Mouse (Mus musculus) cerebral cortex, adult 2 months (tissue): ENCODE data around the gene Nrxn3.

Source experiments
- WGBS: fragments of 180-500 bp; shearing (Covaris S2); methylation state at CpG from one replicate; pipeline ENCODE4 v1.1.7; 2018; 5-methylcytosine and 5-hydroxymethylcytosine counted together

Gene Nrxn3

DNA sequence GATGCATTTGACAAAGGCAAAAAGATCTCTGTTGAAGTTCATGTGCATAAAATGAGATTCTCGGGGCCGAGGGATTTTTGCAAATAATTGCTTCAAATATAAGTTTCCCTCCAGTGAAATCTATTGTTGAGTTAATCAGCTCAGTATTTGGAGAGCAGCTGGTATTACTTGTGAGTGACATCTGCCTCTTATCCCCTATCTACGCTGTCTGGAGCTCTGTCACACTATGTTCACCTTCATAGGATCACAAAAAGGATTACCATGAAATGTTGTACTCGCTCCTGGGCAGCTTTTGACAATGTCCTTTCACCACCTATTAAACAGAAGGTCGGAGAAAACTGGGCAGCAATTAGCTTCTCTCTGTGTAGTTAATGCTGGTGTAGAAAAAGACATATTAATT lies 1259.8 kb downstream of the Nrxn3 start:
- WGBS, result 82% methylated on average over 5 of the region's 5 CpGs

DNA sequence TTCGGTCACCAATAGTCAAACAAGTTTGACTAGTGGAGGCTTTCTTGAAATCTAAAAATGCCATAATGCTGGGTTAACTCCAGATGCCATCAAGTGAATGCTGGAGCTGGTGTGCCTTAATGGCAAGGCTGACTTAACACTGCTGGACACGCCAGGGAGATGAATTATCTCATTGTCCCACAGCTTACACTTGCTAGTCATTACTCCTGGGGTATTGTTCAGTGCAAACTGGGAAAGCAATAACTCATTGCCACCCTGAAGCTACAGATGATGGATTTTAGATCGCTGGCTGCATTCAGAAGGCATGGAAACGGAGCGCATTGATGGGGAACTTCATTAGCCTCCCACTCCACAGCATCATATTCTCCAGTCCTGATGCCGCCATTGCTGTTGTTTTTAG lies 1263.5 kb downstream of the Nrxn3 start:
- WGBS, result 82% methylated on average over 6 of the region's 6 CpGs

DNA sequence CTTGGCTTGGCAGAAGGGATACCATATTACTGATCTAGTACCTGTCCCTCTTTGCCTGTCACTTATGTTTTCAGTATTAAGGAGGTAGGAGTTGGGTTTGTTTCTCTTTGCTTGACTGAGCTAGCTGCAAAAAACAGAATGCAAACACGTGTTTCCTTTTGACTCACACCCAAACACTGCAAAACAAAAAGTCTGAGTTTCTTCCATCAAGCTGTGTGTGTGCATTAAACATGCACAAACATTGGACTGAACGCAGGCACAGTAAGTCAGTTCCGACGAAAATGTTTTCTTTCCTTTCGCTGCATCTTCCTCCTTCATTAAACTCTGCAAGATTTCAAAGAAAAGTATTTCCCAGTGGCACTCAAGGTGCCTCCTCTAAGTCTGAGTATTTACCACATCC lies 1270.6 kb downstream of the Nrxn3 start:
- WGBS, result 48% methylated on average over 5 of the region's 5 CpGs

DNA sequence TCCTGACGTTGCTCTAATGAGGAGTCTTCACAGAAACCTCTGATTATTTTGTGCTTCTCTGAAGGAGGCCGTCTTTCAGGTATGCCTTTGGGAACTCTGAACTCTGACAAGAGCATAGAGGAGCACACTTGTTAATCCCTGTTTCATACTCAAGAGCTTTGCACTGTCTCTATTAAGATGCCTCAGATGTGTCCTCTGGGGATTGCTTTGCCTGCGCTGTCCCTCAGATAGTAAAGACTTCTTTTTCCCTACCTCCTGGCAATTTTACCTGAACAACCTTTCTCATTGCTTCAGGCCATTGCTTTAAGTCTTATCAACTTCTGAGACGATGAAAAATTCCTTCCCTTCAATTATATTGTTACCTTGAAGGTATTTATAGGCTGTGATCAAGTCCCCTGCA lies 1272.7 kb downstream of the Nrxn3 start:
- 86% methylated on average over 4 of the region's 4 CpGs for WGBS

DNA sequence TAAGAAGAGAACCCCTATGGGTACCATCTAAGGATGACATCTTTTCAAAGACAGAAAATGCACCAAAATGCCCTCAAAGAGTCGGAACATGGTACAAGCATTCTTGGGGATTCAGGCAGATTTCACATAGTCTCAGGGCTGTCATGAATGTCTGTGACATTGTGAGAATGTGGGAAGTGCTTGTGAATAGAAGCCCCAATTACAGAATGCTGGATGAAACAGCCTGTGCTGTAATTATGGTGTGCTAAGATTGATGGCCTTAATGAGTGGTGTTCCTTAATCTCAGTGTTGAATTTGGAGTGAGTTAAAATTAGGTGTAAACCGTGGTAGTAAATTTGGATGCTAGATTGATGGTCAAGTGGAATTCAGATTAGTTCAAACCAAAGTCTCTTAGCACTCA lies 1287.6 kb downstream of the Nrxn3 start:
- WGBS, result 56% methylated on average over 2 of the region's 2 CpGs

DNA sequence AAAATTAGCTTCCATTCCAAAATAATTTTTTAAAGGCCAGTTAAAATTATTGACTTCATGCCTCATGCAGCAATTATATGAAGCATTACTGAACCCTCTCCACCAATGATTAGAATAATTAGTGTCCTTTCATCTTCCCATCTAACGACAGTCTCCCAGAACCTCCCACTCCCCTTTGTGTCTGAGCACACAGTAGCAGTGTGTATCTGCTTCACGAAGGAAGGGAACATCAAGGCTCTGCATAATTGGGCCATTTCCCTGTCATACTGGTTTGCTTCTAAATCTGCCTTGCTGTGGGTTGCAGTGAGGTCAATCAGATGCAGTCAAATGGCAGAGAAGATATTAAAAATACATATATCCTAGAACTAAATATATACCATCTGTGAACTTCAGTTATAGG lies 1291.3 kb downstream of the Nrxn3 start:
- 42% methylated on average over 2 of the region's 2 CpGs for WGBS

DNA sequence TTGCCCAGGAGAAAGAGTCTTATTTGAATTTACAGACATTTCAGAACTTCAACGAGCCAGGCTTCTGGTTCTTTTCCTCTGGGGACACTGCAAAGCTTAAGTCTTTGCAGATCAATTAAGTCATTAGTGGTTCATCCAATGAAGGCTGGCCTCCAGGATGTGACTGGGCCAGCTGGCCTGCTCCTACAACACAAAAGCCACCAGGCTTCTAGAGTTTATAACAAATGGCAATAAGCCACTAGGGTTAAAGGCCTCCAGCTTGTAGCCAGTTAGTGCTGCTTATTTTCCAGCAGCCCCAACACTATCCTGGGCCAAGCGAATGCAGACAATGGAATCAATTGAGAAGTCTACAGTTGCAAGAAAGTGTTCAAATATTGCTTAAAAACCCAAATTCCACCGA lies 1304.3 kb downstream of the Nrxn3 start:
- 51% methylated on average over 3 of the region's 3 CpGs for WGBS

DNA sequence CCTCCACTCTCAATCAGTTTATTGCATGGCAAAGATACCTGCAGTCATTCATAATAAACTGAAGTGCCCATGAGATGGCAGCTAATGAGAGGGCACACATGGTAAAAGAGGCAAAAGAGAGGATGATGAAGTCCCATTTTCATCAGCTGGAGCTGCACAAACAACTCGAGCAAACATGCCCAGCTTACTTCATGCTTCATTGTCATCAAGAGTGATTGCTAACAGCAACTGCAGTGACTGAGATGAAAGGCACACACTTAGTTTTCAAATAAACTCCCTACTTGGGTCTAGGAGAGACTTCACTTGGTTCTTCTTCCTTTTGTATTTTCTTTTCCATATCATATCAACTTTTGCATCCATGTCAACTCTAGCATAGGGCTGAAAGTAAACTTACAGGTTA lies 1318.4 kb downstream of the Nrxn3 start:
- WGBS, result 78% methylated on average over 1 of the region's 1 CpGs

DNA sequence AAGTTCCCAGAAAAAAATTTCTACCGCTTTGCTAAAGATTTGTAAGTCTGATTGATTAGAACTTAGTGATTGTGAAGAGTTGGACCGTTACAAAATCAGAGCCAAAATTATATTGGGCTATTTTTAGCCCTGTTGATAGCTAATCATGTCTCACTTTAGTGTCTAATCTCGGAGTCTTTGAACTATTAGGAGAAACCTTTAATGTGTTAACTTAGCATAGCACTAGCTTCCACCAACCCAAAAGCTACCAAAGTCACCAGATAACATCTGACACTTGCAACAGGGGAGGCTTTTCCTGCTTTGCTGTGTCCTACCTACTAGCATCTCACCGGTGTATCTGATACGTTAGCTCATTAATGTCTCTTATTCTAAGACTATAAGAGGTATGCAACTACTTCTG lies 1333.6 kb downstream of the Nrxn3 start:
- 89% methylated on average over 5 of the region's 5 CpGs for WGBS

DNA sequence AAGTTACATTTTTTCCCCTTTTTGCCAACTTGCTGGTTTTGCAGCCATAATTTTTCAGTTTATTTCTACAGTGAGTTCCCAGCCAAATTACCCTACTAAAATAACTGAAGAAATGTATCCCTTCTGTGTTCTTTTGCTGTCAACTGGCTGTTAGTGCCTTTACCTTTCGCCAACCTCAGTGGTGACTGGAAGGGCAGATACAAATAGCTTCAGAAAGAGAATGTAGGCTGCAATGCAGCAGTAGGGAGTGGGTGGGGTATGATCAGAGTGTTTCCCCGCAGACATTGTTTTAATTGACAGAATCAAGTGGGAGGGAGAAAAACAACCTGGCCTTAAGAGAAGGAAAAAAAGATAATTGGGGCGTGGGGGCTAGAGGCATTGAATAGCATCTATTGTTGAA lies 1337.1 kb downstream of the Nrxn3 start:
- WGBS, result 57% methylated on average over 3 of the region's 3 CpGs

DNA sequence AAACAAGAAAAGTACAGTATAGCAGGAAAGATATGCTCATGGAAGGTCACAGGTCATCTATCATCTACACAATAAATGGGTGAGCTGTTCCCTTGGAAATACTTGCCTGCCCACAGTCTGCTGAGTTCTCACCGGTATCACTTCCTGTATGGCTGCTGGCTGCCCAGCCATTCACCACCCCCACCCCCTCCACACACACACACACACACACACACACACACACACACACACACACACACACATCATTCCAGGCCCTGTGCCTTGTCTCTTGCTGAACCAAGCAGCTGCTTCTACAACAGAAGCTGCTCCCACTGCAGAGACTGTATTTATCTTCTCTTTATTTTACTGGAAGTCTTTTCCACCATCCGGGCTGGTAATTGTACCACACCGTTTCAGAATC lies 1338.6 kb downstream of the Nrxn3 start:
- WGBS, result 23% methylated on average over 3 of the region's 3 CpGs

DNA sequence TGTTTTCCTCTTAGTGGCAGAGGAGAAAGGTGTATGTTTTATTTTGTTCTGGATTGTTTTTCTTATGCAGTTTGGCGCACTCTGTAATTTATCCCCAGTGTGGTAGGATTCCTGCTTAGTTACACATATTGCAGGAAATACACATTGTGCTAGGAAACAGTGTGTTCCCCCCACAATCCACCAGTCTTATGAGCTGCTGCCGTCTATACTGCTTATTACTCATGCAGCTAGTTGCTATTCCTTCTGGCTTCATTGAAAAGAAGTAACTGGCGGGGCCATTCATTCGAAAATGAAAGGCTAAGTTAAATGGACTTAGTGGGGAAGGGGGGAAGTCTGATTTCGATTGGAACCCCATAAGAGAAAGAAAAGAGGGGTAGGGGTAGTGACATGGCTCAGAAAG lies 1339.5 kb downstream of the Nrxn3 start:
- 49% methylated on average over 5 of the region's 5 CpGs for WGBS

DNA sequence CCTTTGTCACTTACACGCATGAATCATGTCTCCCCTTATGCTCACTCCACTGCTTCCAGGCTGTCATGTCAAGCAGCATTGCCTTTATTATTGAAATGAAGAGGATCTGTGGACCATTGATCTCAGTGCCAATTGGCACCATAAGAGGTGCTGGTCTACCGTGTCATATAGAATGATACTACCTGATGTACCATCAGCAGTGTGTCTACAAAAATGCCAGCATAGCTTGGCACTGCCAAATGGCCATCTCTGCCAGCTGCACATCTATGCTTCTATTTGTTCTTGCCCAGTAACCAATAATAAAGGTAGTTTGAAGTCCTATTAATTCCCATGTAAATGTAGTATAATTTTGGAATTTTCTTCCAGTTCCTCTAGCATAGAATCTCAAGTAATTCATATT lies 1340.8 kb downstream of the Nrxn3 start:
- 75% methylated on average over 2 of the region's 2 CpGs for WGBS

DNA sequence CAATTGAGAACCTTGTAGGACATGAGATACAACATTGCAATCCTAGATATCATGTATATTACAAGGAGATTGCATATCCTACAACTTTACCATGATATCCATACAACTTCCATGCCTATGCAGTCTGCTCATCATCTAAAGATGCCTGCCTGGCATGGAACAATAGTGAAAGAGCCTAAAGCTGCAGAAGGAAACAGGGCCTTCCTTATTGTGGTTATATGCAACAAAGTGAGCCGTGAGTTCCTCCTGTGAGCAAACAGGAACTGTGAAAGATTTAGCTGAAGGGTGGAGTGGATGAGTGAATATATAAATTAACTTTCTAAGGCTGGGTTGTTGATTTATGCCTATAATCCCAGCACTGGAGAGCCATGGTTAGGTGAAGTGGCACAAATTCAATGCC lies 1373.1 kb downstream of the Nrxn3 start:
- WGBS, result 68% methylated on average over 1 of the region's 1 CpGs

DNA sequence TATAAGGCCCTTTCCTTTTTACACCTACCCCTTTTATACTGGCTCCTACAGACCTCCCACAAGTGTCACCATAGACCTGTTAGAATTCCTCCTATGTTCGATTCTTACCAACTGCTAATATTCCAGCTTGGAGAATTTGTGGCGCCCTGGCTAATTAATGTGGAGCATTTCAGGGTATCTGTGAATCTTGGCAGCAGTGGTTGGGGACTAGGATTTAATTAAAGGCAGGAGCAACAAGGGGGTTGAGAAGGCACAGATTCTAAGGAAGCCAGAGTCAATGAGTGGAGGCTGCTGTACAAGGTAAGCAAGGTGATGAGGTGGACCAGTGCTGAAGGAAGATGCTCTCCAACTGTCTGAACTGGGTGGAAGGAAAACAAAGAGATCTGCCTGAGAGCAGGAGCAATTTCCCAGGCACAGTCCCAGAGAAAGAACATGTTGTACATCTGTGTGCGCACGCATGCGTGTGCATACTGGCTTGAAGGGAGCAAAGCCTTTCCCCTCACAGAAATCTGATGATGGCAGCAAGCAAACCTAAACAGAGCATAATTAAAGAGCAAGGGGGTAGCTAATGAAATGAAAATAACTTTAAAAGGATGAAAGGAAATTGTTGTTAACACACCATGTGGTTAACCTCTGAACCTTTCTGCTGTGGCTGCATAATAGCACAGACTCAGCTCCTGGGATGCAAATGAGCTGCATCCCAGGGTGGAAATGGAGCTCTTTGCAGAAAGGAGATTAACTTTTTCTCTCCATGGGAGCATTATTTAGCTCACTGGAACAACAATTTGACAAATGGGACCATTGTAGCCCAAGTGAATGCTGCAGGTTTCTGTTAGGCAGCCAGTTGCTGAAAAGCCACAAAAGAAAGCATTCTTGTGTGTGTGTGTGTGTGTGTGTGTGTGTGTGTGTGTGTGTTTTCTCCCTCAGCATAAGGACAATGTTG lies 1409.5 kb downstream of the Nrxn3 start:
- WGBS, result 68% methylated on average over 5 of the region's 5 CpGs

DNA sequence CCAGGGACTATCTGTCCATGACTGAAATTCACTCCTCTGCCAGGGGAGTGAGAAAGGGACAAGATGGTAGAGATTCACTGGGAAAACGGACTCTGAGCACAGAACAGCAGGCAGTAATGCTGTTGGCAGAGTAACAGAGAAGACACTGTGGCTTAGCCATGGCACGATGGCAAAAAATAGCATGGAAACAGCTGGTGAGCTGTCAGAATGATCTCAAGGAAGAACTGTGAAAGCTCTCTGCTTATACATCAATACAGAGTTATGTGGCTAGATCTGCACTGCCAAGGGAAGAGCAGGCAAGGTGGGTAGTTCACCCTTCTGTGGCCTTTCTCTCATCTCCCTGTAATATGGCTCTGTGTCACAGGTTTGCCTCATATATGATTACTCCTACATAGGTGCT lies 1419.3 kb downstream of the Nrxn3 start:
- 30% methylated on average over 2 of the region's 2 CpGs for WGBS

DNA sequence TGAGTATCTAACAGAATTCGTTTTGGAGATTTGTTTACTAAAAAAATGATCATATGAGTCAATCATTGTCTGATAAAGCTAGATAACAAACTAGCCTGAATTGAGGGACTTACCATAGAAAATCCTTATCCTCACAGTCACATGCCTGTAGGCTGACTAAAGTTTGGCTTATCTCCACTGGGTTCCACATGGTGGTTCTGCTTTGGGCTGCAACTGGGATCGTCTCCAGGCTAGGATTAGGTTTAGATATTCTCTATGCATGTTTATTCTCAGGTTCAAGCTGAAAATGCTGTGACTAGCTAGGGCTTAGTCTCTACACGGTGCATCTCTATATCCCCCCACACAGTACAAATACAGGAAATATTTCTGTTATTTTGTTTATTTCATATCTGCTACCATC lies 1421.6 kb downstream of the Nrxn3 start:
- 52% methylated on average over 3 of the region's 3 CpGs for WGBS

DNA sequence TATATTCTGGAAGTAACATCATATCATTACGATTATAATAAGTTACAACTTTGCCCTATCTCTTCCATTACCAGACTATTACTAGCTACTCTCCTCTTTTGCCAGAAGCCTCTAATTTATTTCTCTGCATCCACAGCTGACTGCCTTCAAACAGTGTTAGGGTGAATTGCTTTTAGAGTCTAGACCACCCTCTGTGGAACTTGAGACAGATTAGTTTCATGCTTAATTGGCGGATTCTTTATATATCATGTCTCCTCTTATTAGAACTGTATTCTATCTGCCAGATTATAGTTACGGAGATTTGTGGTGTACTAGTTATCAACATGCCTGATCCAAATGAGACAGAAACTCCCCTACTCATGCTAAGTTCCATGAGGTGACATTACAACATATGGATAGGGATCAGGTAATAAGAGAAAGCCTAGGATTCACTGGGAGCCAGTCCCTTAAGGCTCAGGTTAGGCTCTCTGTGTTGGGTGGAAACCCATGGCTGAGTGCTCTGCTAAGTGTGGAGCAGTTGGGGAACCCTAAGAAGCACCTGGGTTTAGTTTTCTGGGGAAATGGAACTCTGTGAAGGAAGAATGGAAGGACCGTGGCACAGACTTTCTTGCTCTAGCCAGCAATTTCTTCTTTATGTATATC lies 1435.6 kb downstream of the Nrxn3 start:
- 94% methylated on average over 4 of the region's 4 CpGs for WGBS

DNA sequence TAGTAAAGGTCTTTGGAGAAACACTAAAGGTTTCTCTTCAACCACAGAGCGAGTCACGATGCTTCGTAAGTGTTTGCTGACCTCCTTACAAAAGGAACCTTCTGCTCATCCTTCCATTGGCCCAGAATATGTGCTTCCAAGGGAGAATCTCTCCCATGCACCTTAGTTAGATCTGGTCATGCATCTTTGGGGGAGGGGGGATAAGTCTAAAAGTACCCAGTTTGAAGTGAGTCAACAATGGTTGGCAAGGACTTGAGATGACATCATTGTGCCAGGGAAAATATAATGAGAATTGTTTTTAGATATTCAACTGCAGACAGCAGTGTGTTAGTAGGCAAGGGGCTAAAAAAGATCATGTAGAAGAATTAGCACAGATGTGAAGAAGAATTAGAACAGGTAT lies 1437.2 kb downstream of the Nrxn3 start:
- 80% methylated on average over 3 of the region's 3 CpGs for WGBS

DNA sequence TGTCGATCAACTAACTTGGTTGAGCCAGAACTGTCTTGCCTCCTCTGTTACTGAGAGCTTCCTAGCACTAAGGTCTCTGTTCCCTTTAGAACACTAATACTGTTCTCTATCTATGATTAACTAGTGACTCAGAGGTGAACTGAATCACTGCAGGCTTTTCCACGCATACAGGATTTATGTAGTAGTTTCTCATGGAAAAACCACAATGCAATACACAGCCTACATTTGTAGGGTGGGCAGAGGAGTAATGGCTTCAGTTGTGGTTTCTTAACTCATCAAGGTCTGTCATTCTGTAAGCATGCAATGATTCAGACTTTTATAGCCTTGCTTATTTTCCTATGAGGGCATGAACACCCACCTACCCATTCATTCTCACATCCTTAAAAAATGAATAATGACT lies 1443.4 kb downstream of the Nrxn3 start:
- WGBS, result 74% methylated on average over 2 of the region's 2 CpGs

DNA sequence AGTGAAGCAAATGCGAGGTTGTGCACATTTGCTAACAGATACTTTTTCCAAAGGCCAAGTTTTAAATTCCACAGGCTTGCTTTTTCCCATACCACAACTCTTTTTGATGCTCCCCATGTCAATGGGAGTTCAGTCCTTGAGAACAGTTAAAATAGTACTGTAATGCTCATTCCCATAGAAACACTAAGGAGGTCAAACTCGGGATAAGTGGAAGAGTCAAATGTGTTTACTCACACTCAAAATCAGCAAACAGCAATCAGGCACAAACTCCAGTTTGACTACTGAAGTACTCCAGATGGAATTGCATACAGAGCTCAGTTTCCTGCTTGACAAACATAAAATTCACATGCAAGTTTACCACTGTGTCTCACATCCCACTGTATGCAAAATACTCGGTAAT lies 1458.9 kb downstream of the Nrxn3 start:
- WGBS, result 85% methylated on average over 3 of the region's 3 CpGs

DNA sequence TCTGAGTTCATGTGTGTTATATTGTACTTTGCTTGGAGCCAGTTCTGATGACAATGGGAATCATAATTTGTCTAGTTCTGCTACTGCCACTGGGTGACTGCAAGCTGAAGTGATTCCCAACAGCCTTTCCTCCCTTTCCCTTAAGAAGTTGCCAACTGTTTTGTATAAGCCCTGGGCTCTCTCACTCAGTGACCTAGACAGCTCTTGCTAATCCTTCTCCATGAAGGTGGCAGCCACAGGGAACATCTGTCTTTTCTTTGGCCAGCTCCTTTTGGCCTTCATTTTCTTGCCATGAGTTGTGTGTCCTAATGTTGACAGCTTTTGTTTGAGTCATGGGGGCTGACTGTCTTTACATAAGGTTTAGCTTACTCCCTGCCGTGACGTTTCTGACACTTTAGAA lies 1460.3 kb downstream of the Nrxn3 start:
- WGBS, result 85% methylated on average over 2 of the region's 2 CpGs

DNA sequence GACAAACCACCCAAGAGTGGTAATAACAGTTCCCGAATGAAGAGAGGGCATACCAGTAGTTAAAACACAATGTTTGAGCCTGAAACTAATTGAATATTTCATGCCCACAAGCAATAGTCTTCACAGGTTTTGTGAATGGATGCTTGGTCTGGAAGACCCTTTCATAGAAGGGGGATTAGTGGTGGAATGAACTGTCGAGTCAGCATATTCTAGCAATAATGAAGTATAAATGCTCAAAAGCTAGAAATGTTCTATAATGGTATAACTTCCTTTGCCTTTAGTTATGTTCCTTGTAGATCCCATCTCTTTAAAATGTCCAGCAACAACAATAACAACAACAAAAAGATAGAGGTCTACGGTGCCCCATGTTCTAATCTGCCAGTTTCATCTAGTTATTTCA lies 1475.3 kb downstream of the Nrxn3 start:
- WGBS, result 77% methylated on average over 3 of the region's 3 CpGs
